Mouse (Mus musculus): ENCODE data around the gene BC034090. TPM values are rescaled to one million over a fixed set of nuclear protein-coding genes. Genes with fewer than 3 reads are reported as not detected.
"Not testable (repeated sequence)": the region's sequence is repeated elsewhere in the genome, so short reads cannot be mapped to it uniquely, and the experiment has no call there.

The BC034090 gene
- polyA plus RNA-seq, 1 experiment = 0.94 TPM

- H3K4me3 ChIP-seq (ENCODE audit: insufficient read depth, low read length) = no peak overlapping the region
- TF ChIP-seq POLR2A (IDR thresholded peaks at IDR 0.05; ENCODE audit: borderline replicate concordance, low read depth, low read length) = no peak
- TF ChIP-seq CTCF (IDR thresholded peaks at IDR 0.05; ENCODE audit: low read depth, low read length) = no peak
- peaks cover 4% of the 10 kb centered on the region for H3K4me1 ChIP-seq (ENCODE audit: control insufficient read depth, insufficient read depth, low read length)
- H3K27ac ChIP-seq (ENCODE audit: insufficient read depth, low read depth, low read length) = no peak overlapping the region
Observed at GRCm38 (mm10) chr1:155274976-155275375, 30.7 kb upstream of the BC034090 start.

DNA sequence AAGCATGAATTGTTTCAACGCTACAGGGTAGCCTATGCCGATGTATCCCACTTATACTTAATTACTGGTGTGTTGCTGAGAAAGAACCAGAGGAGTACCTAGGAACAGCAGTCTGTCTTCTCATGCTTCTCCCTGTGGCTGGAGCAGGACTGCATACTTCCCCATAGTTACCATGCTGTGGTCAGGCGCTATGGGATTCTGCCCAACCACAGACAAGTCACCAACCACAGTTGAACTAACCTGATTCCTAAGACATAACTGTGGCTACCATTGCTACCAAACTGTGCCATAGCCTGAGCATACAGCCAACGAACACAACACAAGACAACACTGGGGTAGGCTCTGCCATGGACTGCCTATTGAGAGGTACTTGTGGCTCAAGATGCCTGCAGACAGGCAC lies 28.7 kb upstream of the BC034090 start:
- TF ChIP-seq CTCF (IDR thresholded peaks at IDR 0.05; ENCODE audit: low read depth, low read length) (no peak), POLR2A (IDR thresholded peaks at IDR 0.05; ENCODE audit: borderline replicate concordance, low read depth, low read length) (no peak)
- peaks cover 4% of the 10 kb centered on the region for H3K4me1 ChIP-seq (ENCODE audit: control insufficient read depth, insufficient read depth, low read length)
- no peak overlapping the region for H3K4me3 ChIP-seq (ENCODE audit: insufficient read depth, low read length)
- no peak overlapping the region for H3K27ac ChIP-seq (ENCODE audit: insufficient read depth, low read depth, low read length)

GRCm38 (mm10) chr1:155262496-155262895 lies 18.3 kb upstream of the BC034090 start:
- H3K27ac ChIP-seq (ENCODE audit: insufficient read depth, low read depth, low read length); H3K4me3 ChIP-seq (ENCODE audit: insufficient read depth, low read length); H3K4me1 ChIP-seq (ENCODE audit: control insufficient read depth, insufficient read depth, low read length): not testable (repeated sequence)

DNA sequence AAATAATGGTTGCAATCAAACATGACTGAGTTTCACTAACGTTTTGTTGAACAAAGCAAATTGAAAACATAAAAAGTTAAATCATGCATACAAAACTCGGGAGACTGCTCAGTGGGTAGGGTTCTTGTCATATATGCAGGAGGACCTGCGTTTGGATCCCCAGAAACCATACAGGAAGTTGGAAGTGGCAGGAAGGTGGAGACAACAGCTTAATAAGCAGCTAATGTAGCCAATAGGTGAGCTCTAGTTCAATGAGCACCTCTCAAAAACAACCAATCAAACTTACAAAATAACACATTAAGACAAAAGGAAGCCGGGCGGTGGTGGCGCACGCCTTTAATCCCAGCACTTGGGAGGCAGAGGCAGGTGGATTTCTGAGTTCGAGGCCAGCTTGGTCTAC lies 10.1 kb upstream of the BC034090 start:
- H3K4me1 ChIP-seq (ENCODE audit: control insufficient read depth, insufficient read depth, low read length) = no peaks in the 10 kb centered on the region
- TF ChIP-seq CTCF (IDR thresholded peaks at IDR 0.05; ENCODE audit: low read depth, low read length) (no peak), POLR2A (IDR thresholded peaks at IDR 0.05; ENCODE audit: borderline replicate concordance, low read depth, low read length) (no peak)
- no peak overlapping the region for H3K4me3 ChIP-seq (ENCODE audit: insufficient read depth, low read length)
- no peak overlapping the region for H3K27ac ChIP-seq (ENCODE audit: insufficient read depth, low read depth, low read length)

DNA sequence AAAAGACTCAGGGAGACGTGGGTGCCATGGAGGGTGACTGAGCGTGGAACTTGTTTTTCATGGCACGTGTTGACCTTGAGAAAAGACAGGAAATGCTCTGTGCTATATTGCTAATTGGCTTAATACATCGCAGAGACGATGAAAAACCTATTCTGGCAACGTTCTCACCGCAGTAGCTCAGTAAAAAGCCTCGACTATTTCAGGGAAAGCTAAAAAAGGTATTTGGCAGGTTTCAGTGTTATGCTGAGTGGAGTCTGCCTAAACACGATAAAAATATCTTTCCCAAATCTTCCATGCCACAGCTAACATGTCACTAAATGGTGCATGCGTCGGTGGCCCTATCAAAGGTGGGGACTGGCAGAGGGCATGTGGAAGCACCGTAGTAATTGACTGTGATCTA lies 8.9 kb upstream of the BC034090 start:
- H3K27ac ChIP-seq (ENCODE audit: insufficient read depth, low read depth, low read length) = no peak overlapping the region

DNA sequence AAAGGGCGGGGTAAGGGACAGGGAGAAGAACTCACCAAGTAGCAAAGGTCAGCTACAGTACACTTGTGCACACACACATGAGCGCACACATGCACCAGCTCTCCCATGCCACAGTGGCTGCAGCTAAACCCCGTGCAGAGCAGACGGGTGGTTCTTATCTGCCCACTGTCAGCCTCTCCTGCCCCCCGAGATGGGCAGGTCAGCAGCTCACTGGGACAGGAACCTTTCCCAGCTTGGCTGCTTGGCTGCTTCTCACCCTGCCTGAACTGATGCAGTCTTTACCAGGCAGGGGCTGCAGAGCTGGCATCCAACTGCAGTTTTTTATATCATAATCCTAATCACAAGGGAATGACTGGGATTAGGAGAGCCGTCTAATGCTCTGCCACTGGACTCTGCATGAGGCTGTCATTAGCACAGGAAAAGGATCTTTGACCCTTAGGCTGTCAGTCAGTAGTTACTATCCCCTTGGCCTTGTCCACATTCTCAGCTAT lies 8.4 kb upstream of the BC034090 start:
- no peak overlapping the region for H3K4me3 ChIP-seq (ENCODE audit: insufficient read depth, low read length)
- no peaks in the 10 kb centered on the region for H3K4me1 ChIP-seq (ENCODE audit: control insufficient read depth, insufficient read depth, low read length)
- no peak for TF ChIP-seq CTCF (IDR thresholded peaks at IDR 0.05; ENCODE audit: low read depth, low read length)
- no peak for TF ChIP-seq POLR2A (IDR thresholded peaks at IDR 0.05; ENCODE audit: borderline replicate concordance, low read depth, low read length)
- H3K27ac ChIP-seq (ENCODE audit: insufficient read depth, low read depth, low read length) = no peak overlapping the region

More for the DNA sequence above, 8.9 kb upstream of the BC034090 start:
- H3K4me3 ChIP-seq (ENCODE audit: insufficient read depth, low read length) = no peak overlapping the region
- TF ChIP-seq POLR2A (IDR thresholded peaks at IDR 0.05; ENCODE audit: borderline replicate concordance, low read depth, low read length) (no peak), CTCF (IDR thresholded peaks at IDR 0.05; ENCODE audit: low read depth, low read length) (no peak)
- no peaks in the 10 kb centered on the region for H3K4me1 ChIP-seq (ENCODE audit: control insufficient read depth, insufficient read depth, low read length)

GRCm38 (mm10) chr1:155251596-155251995 lies 7.4 kb upstream of the BC034090 start:
- Histone ChIP-seq H3K4me1 (ENCODE audit: control insufficient read depth, insufficient read depth, low read length) (no peaks in the 10 kb centered on the region), H3K27ac (ENCODE audit: insufficient read depth, low read depth, low read length) (no peak overlapping the region), H3K4me3 (ENCODE audit: insufficient read depth, low read length) (no peak overlapping the region)
- TF ChIP-seq POLR2A (IDR thresholded peaks at IDR 0.05; ENCODE audit: borderline replicate concordance, low read depth, low read length) (no peak), CTCF (IDR thresholded peaks at IDR 0.05; ENCODE audit: low read depth, low read length) (no peak)

- TF ChIP-seq POLR2A (IDR thresholded peaks at IDR 0.05; ENCODE audit: borderline replicate concordance, low read depth, low read length) (no peak), CTCF (IDR thresholded peaks at IDR 0.05; ENCODE audit: low read depth, low read length) (no peak)
- no peak overlapping the region for H3K4me3 ChIP-seq (ENCODE audit: insufficient read depth, low read length)
Observed at GRCm38 (mm10) chr1:155250531-155251135, 6.4 kb upstream of the BC034090 start.

DNA sequence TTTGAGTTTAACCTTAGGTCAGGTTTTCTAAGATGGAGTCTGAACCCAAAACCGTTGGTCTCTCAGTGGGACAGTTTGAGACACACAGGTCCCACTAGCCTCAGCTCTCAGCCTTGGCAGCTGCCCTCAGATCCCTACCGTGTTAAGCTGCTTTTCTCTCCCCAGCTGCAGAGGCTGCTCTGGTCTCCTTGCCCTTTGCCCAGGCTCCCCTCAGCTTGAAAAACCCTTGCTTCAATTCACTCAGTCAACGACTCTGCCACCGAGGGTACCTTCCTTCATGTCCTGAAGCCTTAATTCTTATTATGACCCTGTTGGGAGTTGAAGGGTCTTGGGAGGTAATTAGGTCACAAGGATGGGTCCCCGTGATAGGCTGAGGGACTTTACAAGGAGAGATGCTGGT lies 5.7 kb upstream of the BC034090 start:
- Histone ChIP-seq H3K4me1 (ENCODE audit: control insufficient read depth, insufficient read depth, low read length) (no peaks in the 10 kb centered on the region), H3K4me3 (ENCODE audit: insufficient read depth, low read length) (no peak overlapping the region), H3K27ac (ENCODE audit: insufficient read depth, low read depth, low read length) (no peak overlapping the region)
- TF ChIP-seq CTCF (IDR thresholded peaks at IDR 0.05; ENCODE audit: low read depth, low read length) (no peak), POLR2A (IDR thresholded peaks at IDR 0.05; ENCODE audit: borderline replicate concordance, low read depth, low read length) (no peak)

More at GRCm38 (mm10) chr1:155250531-155251135, 6.4 kb upstream of the BC034090 start:
- H3K27ac ChIP-seq (ENCODE audit: insufficient read depth, low read depth, low read length) = no peak overlapping the region
- H3K4me1 ChIP-seq (ENCODE audit: control insufficient read depth, insufficient read depth, low read length) = no peaks in the 10 kb centered on the region

DNA sequence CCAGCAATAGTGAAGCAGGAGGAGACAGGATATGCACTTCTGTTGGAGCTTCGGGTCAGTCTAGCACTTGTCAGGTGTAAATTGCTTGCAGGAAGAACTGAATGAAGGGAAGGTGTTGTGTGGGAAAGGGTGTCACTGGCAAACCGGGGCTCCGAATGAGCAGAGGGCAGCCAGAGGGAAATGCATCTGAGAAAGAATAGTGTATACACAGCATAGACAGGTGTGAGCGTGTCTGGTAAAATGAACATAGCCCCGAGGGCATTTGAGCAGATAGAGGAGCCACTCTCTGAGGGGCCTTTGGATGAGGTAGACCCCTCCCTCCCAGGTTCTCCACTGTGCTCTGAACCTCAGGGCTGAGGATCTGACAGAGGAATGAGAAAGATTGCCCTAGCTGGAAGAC lies 3.8 kb upstream of the BC034090 start:
- TF ChIP-seq POLR2A (IDR thresholded peaks at IDR 0.05; ENCODE audit: borderline replicate concordance, low read depth, low read length) (no peak), CTCF (IDR thresholded peaks at IDR 0.05; ENCODE audit: low read depth, low read length) (no peak)
- no peak overlapping the region for H3K4me3 ChIP-seq (ENCODE audit: insufficient read depth, low read length)
- no peak overlapping the region for H3K27ac ChIP-seq (ENCODE audit: insufficient read depth, low read depth, low read length)
- no peaks in the 10 kb centered on the region for H3K4me1 ChIP-seq (ENCODE audit: control insufficient read depth, insufficient read depth, low read length)

- Histone ChIP-seq H3K27ac (ENCODE audit: insufficient read depth, low read depth, low read length) (no peak overlapping the region), H3K4me1 (ENCODE audit: control insufficient read depth, insufficient read depth, low read length) (no peaks in the 10 kb centered on the region), H3K4me3 (ENCODE audit: insufficient read depth, low read length) (no peak overlapping the region)
- no peak for TF ChIP-seq POLR2A (IDR thresholded peaks at IDR 0.05; ENCODE audit: borderline replicate concordance, low read depth, low read length)
- no peak for TF ChIP-seq CTCF (IDR thresholded peaks at IDR 0.05; ENCODE audit: low read depth, low read length)
Observed at GRCm38 (mm10) chr1:155247441-155247840, 3.2 kb upstream of the BC034090 start.

All from bone marrow macrophage, adult 2 months (primary cell).